Mouse (Mus musculus): ENCODE data around the gene Scarb1. TPM values are rescaled to one million over a fixed set of nuclear protein-coding genes. Genes with fewer than 3 reads are reported as not detected.

The Scarb1 gene
- total RNA-seq, 2 experiments from 2014 or later = 11.8 to 16.9 TPM

GRCm38 (mm10) chr5:125233478-125233877 is 107.4 kb downstream of the Scarb1 start:
- no peak overlapping the region for H3K27ac ChIP-seq
- intact Hi-C loops (cut with DNase I) = no loop called here
- no peak overlapping the region for H3K4me3 ChIP-seq
- no peak for DNase-seq
- no peak for TF ChIP-seq CTCF (IDR thresholded peaks at IDR 0.05)

DNA sequence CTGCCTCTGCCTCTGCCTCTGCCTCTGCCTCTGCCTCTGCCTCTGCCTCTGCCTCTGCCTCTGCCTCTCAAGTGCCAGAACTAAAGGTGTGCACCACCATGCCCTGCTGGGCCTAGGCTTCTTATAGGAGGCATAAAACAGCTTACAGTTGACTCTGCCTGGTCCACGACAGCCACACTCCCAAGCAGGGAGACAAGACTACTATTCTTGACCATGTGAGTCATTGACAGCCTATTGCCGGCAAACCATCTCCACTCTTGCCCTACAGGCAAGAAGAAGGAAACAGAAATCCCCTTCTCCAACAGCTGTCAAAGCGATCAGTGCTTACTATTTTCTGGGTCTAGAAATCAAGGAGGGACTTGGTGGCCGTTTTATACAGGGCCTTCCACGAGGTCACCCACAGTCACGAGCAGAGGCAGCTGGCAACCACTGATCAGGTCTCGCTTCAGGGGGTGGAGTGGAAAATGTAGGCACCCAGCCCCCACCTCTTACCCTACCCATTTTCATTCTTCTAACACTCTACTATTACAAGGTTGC is 108.4 kb downstream of the Scarb1 start:
- intact Hi-C loops (cut with DNase I) = no loop called here
- no peak for TF ChIP-seq CTCF (IDR thresholded peaks at IDR 0.05)

DNA sequence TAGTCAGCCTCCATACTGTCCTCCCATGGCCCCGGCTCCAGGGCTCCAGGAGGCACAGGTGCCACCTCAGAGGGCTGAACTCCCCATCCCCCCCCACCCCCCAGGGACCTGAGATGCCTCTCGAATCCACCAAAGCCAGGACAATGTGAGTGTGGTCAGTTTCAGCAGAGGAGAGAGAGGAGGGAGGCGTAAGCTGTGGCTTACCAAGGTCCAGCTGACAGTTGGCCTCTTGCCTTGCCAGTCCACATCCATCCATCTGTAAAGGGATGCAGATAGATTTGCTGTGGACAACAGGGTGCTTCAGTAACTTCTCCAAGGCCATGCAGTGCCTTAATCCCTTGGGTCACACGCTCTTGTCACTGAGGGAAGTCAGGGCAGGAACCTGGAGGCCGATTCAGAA is 110.4 kb downstream of the Scarb1 start:
- Histone ChIP-seq H3K4me3 (no peak overlapping the region), H3K27ac (no peak overlapping the region)
- TF ChIP-seq CTCF (IDR thresholded peaks at IDR 0.05) = no peak
- DNase-seq = no peak
- intact Hi-C loops (cut with DNase I) = no loop called here

More for the DNA sequence above, 108.4 kb downstream of the Scarb1 start:
- H3K4me3 ChIP-seq = no peak overlapping the region
- no peak for DNase-seq
- no peak overlapping the region for H3K27ac ChIP-seq

DNA sequence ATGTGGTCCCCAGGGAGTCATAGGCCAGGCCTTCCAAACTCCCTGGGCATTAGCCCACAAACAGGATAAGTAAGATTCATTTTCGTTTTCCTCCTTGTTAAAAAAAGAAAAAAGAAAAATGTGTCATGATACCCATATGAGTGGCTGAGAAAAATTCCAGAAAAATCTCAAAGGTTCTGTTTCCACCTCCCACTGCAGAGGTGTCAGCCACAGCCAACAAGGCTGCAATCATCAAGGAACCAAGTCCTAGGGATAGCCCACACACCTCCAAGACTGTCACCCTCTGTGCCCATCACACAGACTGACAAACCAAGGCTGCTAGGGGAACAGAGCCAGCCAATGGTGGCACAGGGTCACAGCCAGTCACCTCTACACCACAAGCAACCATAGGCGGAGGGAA is 111.8 kb downstream of the Scarb1 start:
- intact Hi-C loops (cut with DNase I) = no loop called here

DNA sequence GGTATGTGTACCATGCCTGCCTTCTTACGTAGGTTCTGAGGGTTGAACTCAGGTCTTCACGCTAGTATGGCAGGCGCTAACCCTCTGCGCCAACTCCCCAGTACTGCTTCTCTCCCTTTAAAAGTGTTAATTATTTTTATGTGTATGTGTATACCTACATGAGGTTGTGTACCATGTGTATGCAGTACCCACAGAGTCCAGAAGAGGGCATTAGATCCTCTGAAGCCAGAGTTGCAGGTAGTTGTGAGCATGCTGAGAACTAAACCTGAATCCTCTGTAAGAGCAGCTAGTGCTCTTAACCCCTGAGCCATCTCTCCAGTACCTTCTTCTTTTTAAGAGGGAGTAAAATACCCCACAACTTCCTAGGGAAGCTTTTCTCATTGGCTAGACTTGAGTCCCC is 113.2 kb downstream of the Scarb1 start:
- intact Hi-C loops (cut with DNase I) = no loop called here
- peak; percentile 29; the same call in 1 of the 2 replicates for TF ChIP-seq CTCF (IDR thresholded peaks at IDR 0.05)
- Histone ChIP-seq H3K27ac (no peak overlapping the region), H3K4me3 (no peak overlapping the region)
- DNase-seq = no peak

More for the DNA sequence above, 111.8 kb downstream of the Scarb1 start:
- Histone ChIP-seq H3K4me3 (no peak overlapping the region), H3K27ac (no peak overlapping the region)
- no peak for DNase-seq
- TF ChIP-seq CTCF (IDR thresholded peaks at IDR 0.05) = no peak

Other genes with a start within 250 kb of the Scarb1 start
- 100 to 1,000 TPM; 123 to 153 TPM for gene Ncor2, start 161.9 kb downstream of the Scarb1 start, total RNA-seq (2021)
- not detected for gene Gm10382, start 48.2 kb upstream of the Scarb1 start, total RNA-seq (2021)
- gene Ubc, start 49.1 kb upstream of the Scarb1 start, total RNA-seq (2021) = 1,000 to 10,000 TPM; 1,479 to 2,293 TPM
- 1 to 10 TPM; 4.3 to 4.4 TPM for gene Dhx37, start 93.0 kb upstream of the Scarb1 start, total RNA-seq (2021)
- gene Bri3bp, start 100.5 kb upstream of the Scarb1 start, total RNA-seq (2021) = 1 to 10 TPM; 2.5 to 3.9 TPM
- gene Aacs, start 134.7 kb upstream of the Scarb1 start, total RNA-seq (2021) = 1 to 10 TPM; 2.8 to 3.3 TPM
- gene Tmem132b, start 190.7 kb upstream of the Scarb1 start, total RNA-seq (2021) = under 1 TPM; 0.20 to 0.56 TPM

All from gastrocnemius, adult 2 months (tissue).